Mouse (Mus musculus): ENCODE results near the gene Efcab12.

DNA sequence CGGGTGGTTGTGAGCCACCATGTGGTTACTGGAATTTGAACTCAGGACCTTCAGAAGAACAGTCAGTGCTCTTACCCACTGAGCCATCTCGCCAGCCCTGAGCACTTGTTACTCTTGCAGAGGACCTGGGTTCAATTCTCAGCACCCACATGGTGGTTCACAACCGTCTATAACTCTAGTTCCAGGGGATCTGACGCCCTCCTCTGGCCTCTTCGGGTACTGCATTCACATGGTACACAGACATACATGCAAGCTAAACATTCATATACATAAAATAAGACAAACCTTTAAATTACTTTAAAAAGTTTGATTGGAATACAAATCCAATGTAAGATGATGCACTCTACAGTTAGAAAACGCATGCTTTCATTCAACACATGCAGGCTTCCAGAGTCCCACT, 66.0 kb downstream of the Efcab12 start:
- TF ChIP-seq TAL1 (IDR thresholded peaks at IDR 0.05; ENCODE audit: low read length) (no peak), GATA1 (IDR thresholded peaks at IDR 0.05; ENCODE audit: low read length) (no peak)
